Mouse (Mus musculus) cerebellum, postnatal 10 days (tissue): ENCODE results near the gene Tenm4.
"Not testable (repeated sequence)": the region's sequence is repeated elsewhere in the genome, so short reads cannot be mapped to it uniquely, and the experiment has no call there.

Source experiments
- DNase-seq, 2 experiments: peaks; one replicate each; pipeline ENCODE4 v3.0.0; 2021; ENCODE audit warnings: mixed read lengths in 2 of 2

Gene Tenm4

GRCm38 (mm10) chr7:96915452-96916105, 744.5 kb downstream of the Tenm4 start:
- peak; percentile 81 to 91 for DNase-seq

- peak; percentile 65 to 66 for DNase-seq
Measured at GRCm38 (mm10) chr7:96920447-96921095, 749.5 kb downstream of the Tenm4 start.

- no peak for DNase-seq
Measured at GRCm38 (mm10) chr7:96922927-96923326, 751.9 kb downstream of the Tenm4 start.

- no peak for DNase-seq
Measured at GRCm38 (mm10) chr7:96943715-96944377, 772.8 kb downstream of the Tenm4 start.

GRCm38 (mm10) chr7:96946501-96946900, 775.5 kb downstream of the Tenm4 start:
- not testable (repeated sequence) for DNase-seq

GRCm38 (mm10) chr7:96951281-96952051, 780.4 kb downstream of the Tenm4 start, which contains the start of gene Nars2:
Gene Nars2, plus strand, starts transcription at chr7:96951505.
- DNase-seq, result peak; percentile 94 to 96

- DNase-seq, result peak in 1 of 2 experiments; percentile 6
Measured at GRCm38 (mm10) chr7:96952094-96952493, 781.0 kb downstream of the Tenm4 start.

GRCm38 (mm10) chr7:96959168-96959567, 788.1 kb downstream of the Tenm4 start:
- DNase-seq, result no peak
